Mouse (Mus musculus) ovary, adult 10 weeks (tissue): ENCODE data around the gene Igbp1. TPM values are rescaled to one million over a fixed set of nuclear protein-coding genes. Genes with fewer than 3 reads are reported as not detected.

Experiments
- polyA plus RNA-seq: library from polyadenylated mRNA; stranded (reverse); fragments of 350-450 nt; fragmentation: Illumina TruSeq; extraction: RNeasy Lipid Tissue Mini Kit (QIAGEN cat#74804); gene quantifications from one replicate; pipeline ENCODE4 v1.2.3, GENCODE M21; 2014

Igbp1 gene
- 86.5 TPM for polyA plus RNA-seq

GRCm38 (mm10) chrX:100494068-100494978 lies at the start of gene Igbp1:
Gene Igbp1 (plus strand): TSS chrX:100494291.

GRCm38 (mm10) chrX:100524471-100524870 lies 30.4 kb downstream of the Igbp1 start, which contains the start of gene Dgat2l6:
Gene Dgat2l6 (plus strand): TSS chrX:100524838.

Other genes with a start within 250 kb of the Igbp1 start
- gene Otud6a, start 65.3 kb upstream of the Igbp1 start, polyA plus RNA-seq, result not detected
- gene Awat2, start 51.6 kb upstream of the Igbp1 start, polyA plus RNA-seq, result 0.51 TPM
- gene Dgat2l6, start 30.5 kb downstream of the Igbp1 start, polyA plus RNA-seq, result not detected
- not detected for gene Awat1, start 78.0 kb downstream of the Igbp1 start, polyA plus RNA-seq
- not detected for gene P2ry4, start 100.6 kb downstream of the Igbp1 start, polyA plus RNA-seq
- not detected for gene Arr3, start 111.2 kb downstream of the Igbp1 start, polyA plus RNA-seq
- 18.0 TPM for gene Kif4, start 131.4 kb downstream of the Igbp1 start, polyA plus RNA-seq
- 63.1 TPM for gene Pdzd11, start 132.3 kb downstream of the Igbp1 start, polyA plus RNA-seq
- gene Gdpd2, start 235.6 kb downstream of the Igbp1 start, polyA plus RNA-seq, result 27.9 TPM